Mouse (Mus musculus) liver, embryonic 13.5 days (tissue): ENCODE results near the gene Nlrp6. TPM values are rescaled to one million over a fixed set of nuclear protein-coding genes. Genes with fewer than 3 reads are reported as not detected.

Experiments
- ATAC-seq: fragments of 200-750 bp; cut with Nextera tagmentation; 2 replicates; pipeline ENCODE4 v1.8.0; 2017; ENCODE audit warnings: low read depth, mild to moderate bottlenecking, moderate number of reproducible peaks, moderate library complexity
- DNase-seq: peaks from one replicate; pipeline ENCODE4 v3.0.0; 2022
- H3K27ac ChIP-seq: fragments of 300-500 bp; sonication (generic); 2 replicates; pipeline ENCODE4 v1.5.1; 2015; ENCODE audit warnings: moderate library complexity, mild to moderate bottlenecking, inconsistent platforms
- H3K27me3 ChIP-seq: fragments of 300-500 bp; sonication (generic); 2 replicates; pipeline ENCODE4 v1.6.1; 2015; ENCODE audit warnings: mild to moderate bottlenecking, inconsistent platforms
- H3K36me3 ChIP-seq: fragments of 300-500 bp; sonication (generic); 2 replicates; pipeline ENCODE4 v1.6.1; 2015; ENCODE audit warnings: mild to moderate bottlenecking, inconsistent platforms
- H3K4me1 ChIP-seq: fragments of 300-500 bp; sonication (generic); replicated peaks from 2 replicates; pipeline ENCODE4 v1.6.1; 2015; ENCODE audit warnings: inconsistent platforms
- H3K4me2 ChIP-seq: fragments of 300-500 bp; sonication (generic); 2 replicates; pipeline ENCODE4 v1.6.1; 2015; ENCODE audit warnings: inconsistent platforms, mild to moderate bottlenecking, moderate library complexity
- H3K4me3 ChIP-seq: fragments of 300-500 bp; sonication (generic); replicated peaks from 2 replicates; pipeline ENCODE4 v1.5.1; 2015; ENCODE audit warnings: mild to moderate bottlenecking, inconsistent platforms
- H3K9ac ChIP-seq: fragments of 300-500 bp; sonication (generic); 2 replicates; pipeline ENCODE4 v1.6.1; 2015; ENCODE audit warnings: mild to moderate bottlenecking, inconsistent platforms
- H3K9me3 ChIP-seq: fragments of 300-500 bp; sonication (generic); replicated peaks from 2 replicates; pipeline ENCODE4 v1.6.1; 2016; ENCODE audit warnings: inconsistent platforms
- WGBS: fragments of 180-500 bp; shearing (Covaris S2); methylation state at CpG from one replicate; pipeline ENCODE4 v1.1.7; 2015; ENCODE audit not compliant: insufficient replicate concordance; 5-methylcytosine and 5-hydroxymethylcytosine counted together
- polyA plus RNA-seq: library from polyadenylated mRNA; unstranded; fragments of >200 nt; fragmentation: Nextera tagmentation; extraction: Ambion mirVana; gene quantifications from 2 replicates; pipeline ENCODE4 v1.2.1, GENCODE M21; 2015

The Nlrp6 gene
- polyA plus RNA-seq, 1 experiment from 2014 or later = 1.6 TPM

DNA sequence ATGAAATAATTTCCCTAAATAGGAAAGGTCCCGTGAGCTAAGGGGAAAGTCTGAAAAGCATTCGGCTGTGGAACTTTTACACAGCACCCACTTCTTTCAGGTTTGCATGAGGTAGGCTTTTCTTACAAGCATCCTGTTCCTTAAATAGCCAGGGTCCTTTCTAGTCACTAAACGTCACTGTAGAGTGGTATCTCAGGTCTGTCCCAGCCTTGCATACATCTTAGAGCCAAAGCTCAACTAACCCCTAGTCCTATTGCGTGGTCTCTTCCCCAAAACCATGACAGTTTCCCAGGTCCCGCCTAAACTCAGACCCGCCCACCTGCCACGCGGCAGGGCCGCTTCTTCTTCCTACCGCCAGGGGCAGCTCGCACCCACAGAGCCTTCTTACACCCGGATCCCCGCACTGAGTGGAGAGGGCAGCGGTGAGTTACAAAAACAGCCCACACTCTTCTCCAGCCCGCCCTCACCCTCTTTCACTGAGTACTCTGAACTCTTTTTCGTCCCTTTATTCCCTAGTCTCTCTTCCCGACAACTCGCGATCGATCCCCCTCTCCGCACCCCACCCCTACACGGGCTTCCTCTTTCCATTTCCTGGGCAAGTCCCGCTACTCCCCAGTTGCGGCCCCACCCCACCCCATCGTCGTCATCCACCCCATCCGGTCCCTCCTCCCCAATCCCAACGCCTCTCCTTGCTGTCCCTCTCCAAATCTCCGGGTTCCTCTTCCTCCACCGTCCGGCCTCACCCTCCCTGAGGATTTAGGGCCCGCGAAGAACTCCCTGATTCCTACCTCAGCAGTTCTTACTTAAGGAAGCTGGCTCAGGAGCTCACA lies 20.7 kb downstream of the Nlrp6 start, which contains the start of gene Pgghg:
Gene Pgghg (plus strand): TSS at position 170 of the 830 bp plus-strand sequence.
- Histone ChIP-seq H3K27ac (peak within 1 kb of the TSS; percentile 84), H3K36me3 (peaks cover 18% of the 10 kb centered on the region), H3K4me2 (peak within 1 kb of the TSS; percentile 77), H3K4me3 (peak within 1 kb of the TSS; percentile 64), H3K27me3 (peaks cover 12% of the 10 kb centered on the region), H3K9me3 (no peaks in the 10 kb centered on the region), H3K4me1 (peaks cover 47% of the 10 kb centered on the region), H3K9ac (peak within 1 kb of the TSS; percentile 73)
- ATAC-seq = peak; percentile 86
- peak; percentile 69 for DNase-seq
- 2% methylated on average over 33 of the region's 33 CpGs for WGBS

DNA sequence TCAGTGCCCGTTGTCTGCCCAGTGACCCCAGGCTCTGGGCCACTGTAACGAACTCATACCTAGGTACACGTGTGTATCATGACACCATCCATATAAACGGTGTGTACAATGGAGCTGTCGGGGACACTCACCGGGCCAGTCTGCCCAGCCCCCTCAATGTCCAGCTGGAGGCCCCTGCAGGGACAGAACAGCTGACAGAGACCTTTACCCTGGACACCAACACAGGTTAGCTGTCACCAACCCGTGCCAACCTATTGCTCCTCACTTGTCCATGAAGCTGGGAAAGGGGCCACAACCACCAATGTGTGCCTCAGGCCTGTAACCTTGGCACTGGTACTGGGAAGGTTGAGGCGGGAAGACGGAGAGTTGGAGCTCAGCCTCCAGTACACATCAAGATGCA lies 21.6 kb downstream of the Nlrp6 start:
- DNase-seq = no peak
- H3K27ac ChIP-seq = peak overlapping the region; percentile 84
- peaks cover 20% of the 10 kb centered on the region for H3K36me3 ChIP-seq
- peaks cover 56% of the 10 kb centered on the region for H3K4me1 ChIP-seq
- H3K4me3 ChIP-seq = peak overlapping the region; percentile 64
- no peak for ATAC-seq
- H3K9me3 ChIP-seq = no peaks in the 10 kb centered on the region
- peak overlapping the region; percentile 77 for H3K4me2 ChIP-seq
- WGBS = 52% methylated on average over 9 of the region's 9 CpGs
- H3K27me3 ChIP-seq = 0 out of 2 replicates have a peak, but pooled peaks cover 4% of the 10 kb centered on the region
- H3K9ac ChIP-seq = peak overlapping the region; percentile 73

DNA sequence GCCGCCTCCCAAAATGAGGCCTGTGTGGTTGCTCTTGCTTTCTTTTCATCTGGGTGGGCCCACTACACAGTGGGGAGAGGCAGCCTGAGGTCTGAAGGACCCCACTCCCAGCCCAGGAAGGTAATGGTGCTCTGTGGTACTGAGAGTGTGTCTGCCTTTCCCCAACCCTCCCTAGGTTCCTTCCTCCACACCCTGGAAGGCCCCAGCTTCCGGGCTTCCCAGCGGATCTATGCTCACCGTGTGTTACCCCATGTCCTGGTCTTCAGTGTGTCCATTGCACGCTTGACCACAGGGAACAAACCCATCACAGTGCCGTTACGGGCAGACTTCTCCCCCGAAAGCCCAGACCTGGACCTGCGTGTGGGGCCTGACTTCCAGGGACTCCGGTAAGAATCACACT lies 22.1 kb downstream of the Nlrp6 start:
- 76% methylated on average over 10 of the region's 10 CpGs for whole genome bisulfite sequencing
- Histone ChIP-seq H3K4me2 (no peak overlapping the region; the same call in 1 of the 2 replicates), H3K9me3 (no peaks in the 10 kb centered on the region), H3K9ac (no peak overlapping the region; the same call in 1 of the 2 replicates), H3K4me1 (peaks cover 60% of the 10 kb centered on the region), H3K27me3 (0 out of 2 replicates have a peak, but pooled peaks cover 4% of the 10 kb centered on the region), H3K4me3 (peak overlapping the region; percentile 64; the same call in 1 of the 2 replicates), H3K36me3 (peaks cover 22% of the 10 kb centered on the region), H3K27ac (peak overlapping the region; percentile 84; the same call in 1 of the 2 replicates)
- ATAC-seq = no peak
- no peak for DNase-seq

DNA sequence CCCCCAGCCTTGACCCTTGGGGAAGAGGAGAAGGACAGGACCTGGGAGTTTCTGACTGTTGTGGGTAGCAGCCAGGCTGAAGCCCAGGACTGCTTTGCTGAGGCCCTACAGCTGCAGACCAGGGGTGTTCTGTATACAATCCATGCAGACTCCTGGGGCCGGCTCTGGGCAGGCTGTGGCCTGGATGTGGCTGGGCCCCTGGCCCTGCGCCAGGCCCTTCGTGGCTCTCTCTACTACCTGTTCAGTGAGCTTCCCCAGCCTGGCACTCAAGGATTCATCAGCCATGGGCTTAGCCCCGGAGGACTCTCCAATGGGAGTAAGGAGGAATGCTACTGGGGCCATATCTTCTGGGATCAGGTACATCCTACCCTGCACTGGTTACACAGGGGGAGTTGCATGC lies 22.7 kb downstream of the Nlrp6 start:
- no peak overlapping the region for H3K4me2 ChIP-seq
- 70% methylated on average over 4 of the region's 4 CpGs for WGBS
- H3K4me3 ChIP-seq = no peak overlapping the region
- DNase-seq (no peak), ATAC-seq (no peak)
- H3K9ac ChIP-seq = no peak overlapping the region
- H3K36me3 ChIP-seq = peaks cover 26% of the 10 kb centered on the region
- peaks cover 66% of the 10 kb centered on the region for H3K4me1 ChIP-seq
- H3K27me3 ChIP-seq = 0 out of 2 replicates have a peak, but pooled peaks cover 4% of the 10 kb centered on the region
- no peaks in the 10 kb centered on the region for H3K9me3 ChIP-seq
- H3K27ac ChIP-seq = peak overlapping the region; percentile 84; the same call in 1 of the 2 replicates

DNA sequence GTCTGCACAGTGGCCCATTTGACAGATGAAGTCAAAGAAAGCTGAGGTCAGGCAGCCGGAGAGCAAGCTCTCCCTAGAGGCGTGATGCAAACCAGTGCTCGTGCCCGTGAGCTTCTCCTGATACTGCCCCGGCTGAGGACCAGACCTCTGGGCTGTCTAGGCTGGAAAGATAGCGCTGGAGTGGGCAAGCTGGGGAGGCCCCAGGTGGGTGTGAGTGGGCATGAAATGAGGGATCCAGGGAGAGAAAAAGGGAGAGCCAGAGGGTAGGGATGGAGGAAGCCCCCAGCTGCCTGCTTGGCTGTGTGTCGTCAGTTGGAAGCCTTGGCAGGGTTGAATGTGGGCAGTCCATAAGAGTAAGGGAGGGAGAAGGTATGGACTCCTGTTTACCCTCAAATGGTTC lies 23.5 kb downstream of the Nlrp6 start:
- Histone ChIP-seq H3K9ac (no peak overlapping the region), H3K36me3 (peaks cover 35% of the 10 kb centered on the region), H3K9me3 (no peaks in the 10 kb centered on the region), H3K4me1 (peaks cover 65% of the 10 kb centered on the region), H3K4me2 (no peak overlapping the region), H3K4me3 (no peak overlapping the region), H3K27ac (no peak overlapping the region), H3K27me3 (0 out of 2 replicates have a peak, but pooled peaks cover under 1% of the 10 kb centered on the region)
- WGBS = 77% methylated on average over 7 of the region's 7 CpGs
- no peak for ATAC-seq
- DNase-seq = no peak

DNA sequence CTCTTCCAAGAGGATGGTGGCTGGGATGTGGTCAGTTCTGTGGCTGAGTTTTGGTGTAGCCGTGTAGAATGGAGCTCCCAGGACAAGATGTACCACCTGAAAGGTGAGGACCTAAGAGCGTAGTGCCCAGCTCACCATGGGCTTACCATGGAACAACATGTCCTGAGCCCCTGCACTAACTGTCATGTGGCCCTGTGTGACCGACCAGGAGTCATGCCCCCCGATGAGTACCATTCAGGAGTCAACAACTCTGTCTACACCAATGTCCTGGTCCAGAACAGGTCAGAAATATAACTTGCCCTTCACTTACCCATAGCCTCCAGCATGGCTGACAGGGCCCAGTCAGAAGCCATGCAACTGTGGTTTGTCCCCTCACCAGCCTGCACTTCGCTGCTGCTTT lies 24.5 kb downstream of the Nlrp6 start:
- H3K4me2 ChIP-seq = no peak overlapping the region
- no peak overlapping the region for H3K9ac ChIP-seq
- no peaks in the 10 kb centered on the region for H3K9me3 ChIP-seq
- H3K27me3 ChIP-seq = no peaks in the 10 kb centered on the region
- 75% methylated on average over 5 of the region's 5 CpGs for WGBS
- peaks cover 38% of the 10 kb centered on the region for H3K36me3 ChIP-seq
- peaks cover 62% of the 10 kb centered on the region for H3K4me1 ChIP-seq
- no peak overlapping the region for H3K27ac ChIP-seq
- no peak overlapping the region for H3K4me3 ChIP-seq
- ATAC-seq (no peak), DNase-seq (no peak)

DNA sequence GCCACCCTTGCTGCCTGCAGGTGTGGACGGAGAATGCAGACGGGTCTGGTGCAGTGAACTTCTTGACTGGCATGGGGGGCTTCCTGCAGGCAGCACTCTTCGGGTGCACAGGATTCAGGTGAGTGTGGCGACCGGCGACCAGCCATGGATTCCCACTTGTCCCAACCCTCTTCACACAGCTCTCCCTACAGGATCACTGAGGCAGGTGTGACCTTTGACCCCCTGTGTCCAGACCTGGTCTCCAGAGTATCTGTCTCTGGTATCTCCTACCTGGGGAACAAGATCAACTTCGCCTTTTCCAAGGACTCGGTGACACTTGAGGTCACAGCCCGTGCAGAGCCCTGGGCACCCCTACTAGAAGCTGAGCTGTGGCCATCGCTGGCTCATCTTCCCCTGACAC lies 25.6 kb downstream of the Nlrp6 start:
- H3K9ac ChIP-seq = no peak overlapping the region
- H3K27ac ChIP-seq = no peak overlapping the region
- 75% methylated on average over 10 of the region's 10 CpGs for WGBS
- no peaks in the 10 kb centered on the region for H3K27me3 ChIP-seq
- H3K9me3 ChIP-seq = no peaks in the 10 kb centered on the region
- no peak overlapping the region for H3K4me3 ChIP-seq
- no peak for DNase-seq
- H3K4me1 ChIP-seq = peaks cover 64% of the 10 kb centered on the region
- peaks cover 39% of the 10 kb centered on the region for H3K36me3 ChIP-seq
- H3K4me2 ChIP-seq = no peak overlapping the region
- no peak for ATAC-seq

DNA sequence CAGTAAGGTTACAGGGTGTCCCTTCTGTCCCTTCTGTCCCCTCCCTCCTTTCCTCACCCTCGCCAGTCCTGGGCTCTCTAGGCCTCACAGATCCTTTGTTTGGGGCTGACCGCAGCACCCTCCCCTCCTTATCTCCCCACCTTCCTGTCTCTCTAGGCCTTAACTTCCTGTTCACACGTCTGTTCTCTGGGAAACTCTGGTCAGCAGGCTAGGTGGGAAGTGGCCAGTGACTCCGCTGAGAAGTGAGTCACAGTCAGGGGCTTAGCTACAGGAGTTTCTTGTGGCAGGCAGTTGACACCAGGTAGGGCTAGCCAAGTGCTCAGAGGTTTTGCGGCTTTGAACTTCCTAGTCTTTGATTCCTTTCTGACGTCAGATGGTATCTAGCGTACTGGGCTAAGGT lies 26.3 kb downstream of the Nlrp6 start:
- H3K9me3 ChIP-seq = no peaks in the 10 kb centered on the region
- no peak overlapping the region for H3K4me2 ChIP-seq
- peaks cover 39% of the 10 kb centered on the region for H3K36me3 ChIP-seq
- H3K4me1 ChIP-seq = peaks cover 62% of the 10 kb centered on the region
- H3K9ac ChIP-seq = 0 out of 2 replicates have a peak overlapping the region, but pooled peaks have one; percentile 17
- no peak for DNase-seq
- peak overlapping the region; percentile 31; the same call in 1 of the 2 replicates for H3K27ac ChIP-seq
- H3K27me3 ChIP-seq = no peaks in the 10 kb centered on the region
- ATAC-seq = 0 out of 2 replicates have a peak, but pooled peaks have one; percentile 10
- 24% methylated on average over 7 of the region's 7 CpGs for WGBS
- H3K4me3 ChIP-seq = no peak overlapping the region

DNA sequence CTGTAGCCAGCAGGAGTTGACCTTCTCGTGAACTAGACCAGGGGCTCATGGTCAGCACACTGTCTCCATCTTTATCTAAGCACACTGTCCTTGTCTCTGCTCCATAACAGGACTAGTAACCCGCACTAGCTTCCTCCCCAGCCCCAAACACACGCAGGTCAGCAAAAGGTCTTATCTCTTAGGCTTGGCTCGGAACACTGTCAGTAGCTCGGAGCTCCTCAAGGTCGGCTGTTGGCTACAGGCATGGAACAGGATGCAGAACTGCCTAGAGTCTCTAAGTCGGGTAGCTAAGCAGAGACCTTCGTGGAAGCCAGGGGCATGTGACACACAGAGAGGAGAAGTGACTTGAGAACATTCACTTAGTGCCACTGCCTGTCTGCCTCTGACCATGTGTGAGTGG lies 27.5 kb downstream of the Nlrp6 start:
- WGBS = 28% methylated on average over 8 of the region's 8 CpGs
- Histone ChIP-seq H3K9me3 (no peaks in the 10 kb centered on the region), H3K4me1 (peaks cover 57% of the 10 kb centered on the region), H3K27me3 (no peaks in the 10 kb centered on the region), H3K4me2 (no peak overlapping the region), H3K27ac (peak overlapping the region; percentile 31; the same call in 1 of the 2 replicates), H3K9ac (no peak overlapping the region), H3K4me3 (no peak overlapping the region), H3K36me3 (peaks cover 43% of the 10 kb centered on the region)
- DNase-seq (no peak), ATAC-seq (0 out of 2 replicates have a peak, but pooled peaks have one; percentile 19)

DNA sequence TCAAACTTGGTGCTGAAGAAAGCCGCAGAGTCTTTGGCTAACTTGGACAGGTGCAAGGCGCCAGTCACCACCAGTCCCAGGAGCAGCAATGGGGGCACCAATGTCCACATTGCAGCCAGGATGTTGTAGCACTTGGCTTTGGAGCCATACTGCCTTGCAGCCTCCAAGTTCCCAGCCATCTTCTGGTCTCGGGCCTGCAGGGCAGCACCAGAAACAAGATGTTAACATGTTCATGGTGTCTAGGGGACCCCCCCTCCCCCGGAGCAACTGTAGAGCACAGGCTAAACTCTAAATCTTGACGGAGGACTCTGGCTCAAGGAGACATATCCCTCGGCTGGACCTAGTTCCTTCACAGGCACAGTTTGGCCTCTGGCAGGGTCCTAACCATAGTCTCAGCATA lies 28.6 kb downstream of the Nlrp6 start:
- DNase-seq = no peak
- Histone ChIP-seq H3K4me1 (peaks cover 59% of the 10 kb centered on the region), H3K4me2 (no peak overlapping the region), H3K36me3 (peaks cover 39% of the 10 kb centered on the region), H3K27me3 (no peaks in the 10 kb centered on the region), H3K4me3 (no peak overlapping the region), H3K9ac (no peak overlapping the region), H3K27ac (no peak overlapping the region), H3K9me3 (no peaks in the 10 kb centered on the region)
- ATAC-seq = no peak
- 68% methylated on average over 6 of the region's 6 CpGs for WGBS

DNA sequence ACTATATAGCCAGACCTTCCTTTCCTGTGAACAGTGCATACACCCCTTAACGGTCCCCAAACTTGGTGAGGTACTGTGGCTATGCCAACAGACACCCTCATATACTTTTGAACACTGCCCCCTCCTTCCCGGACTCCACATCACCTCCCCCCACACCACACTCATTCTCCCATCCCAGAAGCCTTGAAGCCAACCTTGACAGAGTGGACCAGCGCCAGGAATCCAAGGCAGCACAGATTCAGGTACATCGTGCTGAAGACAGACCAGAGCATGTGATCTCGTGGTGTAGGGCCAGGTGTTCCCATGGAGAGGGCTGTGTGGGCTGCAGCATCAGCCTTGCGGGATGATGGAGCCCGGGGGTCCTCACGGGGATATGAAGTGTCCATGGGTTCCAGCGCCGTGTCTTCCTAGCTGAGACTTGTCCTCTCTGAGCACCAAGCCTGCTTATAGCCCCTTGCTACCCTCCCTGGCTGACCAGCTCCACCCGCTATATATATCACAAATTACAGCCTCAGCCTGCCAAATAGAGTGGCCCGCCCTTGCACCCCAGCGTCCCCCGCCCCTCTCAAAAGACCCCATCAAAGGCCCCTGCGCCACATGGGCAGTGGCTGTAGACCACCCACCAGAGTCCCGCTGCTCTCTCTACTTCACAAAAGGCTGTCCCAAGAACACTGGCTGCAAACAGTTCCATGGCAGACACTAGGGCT lies 29.3 kb downstream of the Nlrp6 start, which contains the start of gene Ifitm5:
Gene Ifitm5 (minus strand): TSS at position 468 of the 707 bp plus-strand sequence.
- Histone ChIP-seq H3K27ac (0 out of 2 replicates have a peak within 1 kb of the TSS, but pooled peaks have one; percentile 22), H3K36me3 (peaks cover 36% of the 10 kb centered on the region), H3K9me3 (no peaks in the 10 kb centered on the region), H3K4me1 (peaks cover 65% of the 10 kb centered on the region), H3K4me3 (no peak within 1 kb of the TSS), H3K27me3 (no peaks in the 10 kb centered on the region), H3K9ac (no peak within 1 kb of the TSS), H3K4me2 (no peak within 1 kb of the TSS)
- no peak for DNase-seq
- WGBS = 77% methylated on average over 16 of the region's 16 CpGs
- ATAC-seq = no peak
